Mouse (Mus musculus) CH12.LX (cell line): ENCODE data around the gene Olfr965. TPM values are rescaled to one million over a fixed set of nuclear protein-coding genes. Genes with fewer than 3 reads are reported as not detected.

Experiments used
- DNase-seq: peaks from one replicate; pipeline ENCODE4 v3.0.0-alpha.2; 2013; ENCODE audit errors: extremely low read depth
- H3K27ac ChIP-seq: 2 replicates; pipeline ENCODE4 v1.5.1; 2012; ENCODE audit warnings: low read depth, mild to moderate bottlenecking, control low read depth, moderate library complexity; ENCODE audit not compliant: insufficient read depth
- H3K27me3 ChIP-seq: replicated peaks from 2 replicates; pipeline ENCODE3; 2012; ENCODE audit warnings: inconsistent platforms
- H3K36me3 ChIP-seq, 2 experiments: replicated peaks in 1 of 2; 2 replicates each; pipeline versions ENCODE3 to v1.6.1; 2012; ENCODE audit warnings: inconsistent platforms in 1 of 2, low read length in 1 of 2, mild to moderate bottlenecking in 1 of 2, mixed read lengths in 1 of 2, moderate library complexity in 1 of 2; ENCODE audit not compliant: control insufficient read depth in 1 of 2, insufficient read depth in 1 of 2
- H3K4me1 ChIP-seq, 2 experiments: 2 replicates each; pipeline ENCODE4 v1.6.1; 2012; ENCODE audit warnings: inconsistent platforms in 1 of 2, moderate library complexity in 1 of 2; ENCODE audit not compliant: insufficient read depth in 2 of 2, control insufficient read depth in 1 of 2
- H3K4me2 ChIP-seq: 2 replicates; pipeline ENCODE4 v1.6.1; 2012; ENCODE audit warnings: low read depth, mild to moderate bottlenecking, control low read depth; ENCODE audit not compliant: poor library complexity, insufficient read depth, severe bottlenecking
- H3K4me3 ChIP-seq, 3 experiments: fragments of 150-350 bp in 1 of 3; sonication (generic) in 1 of 3; replicated peaks in 1 of 3; 2 replicates each; pipeline versions ENCODE3 to v1.5.1; 2011 to 2012; ENCODE audit warnings: low read depth in 2 of 3, low read length in 2 of 3, mild to moderate bottlenecking in 2 of 3, moderate library complexity in 2 of 3, control low read depth in 1 of 3, improper control_type of control experiment in 1 of 3, inconsistent platforms in 1 of 3, mixed read lengths in 1 of 3; ENCODE audit not compliant: poor library complexity in 1 of 3
- H3K79me2 ChIP-seq: replicated peaks from 2 replicates; pipeline ENCODE4 v1.6.1; 2012; ENCODE audit warnings: mild to moderate bottlenecking, moderate library complexity; ENCODE audit not compliant: control insufficient read depth, poor library complexity, insufficient read depth, severe bottlenecking; ENCODE audit errors: extremely low read depth
- H3K9ac ChIP-seq: 2 replicates; pipeline ENCODE4 v1.6.1; 2012; ENCODE audit warnings: low read depth, mild to moderate bottlenecking, control low read depth, moderate library complexity; ENCODE audit not compliant: insufficient read depth
- H3K9me3 ChIP-seq: replicated peaks from 2 replicates; pipeline ENCODE3; 2012; ENCODE audit warnings: low read length, inconsistent platforms, mixed read lengths
- BHLHE40 ChIP-seq: IDR thresholded peaks from 2 replicates; pipeline ENCODE4 v1.6.1; 2011; ENCODE audit warnings: mild to moderate bottlenecking, low read depth, low read length, improper control_type of control experiment
- CHD1 ChIP-seq: IDR thresholded peaks from 2 replicates; pipeline ENCODE4 v1.6.1; 2012; ENCODE audit warnings: low read depth, low read length, improper control_type of control experiment, inconsistent platforms
- CTCF ChIP-seq, 2 experiments: IDR thresholded peaks in 1 of 2; conservative IDR thresholded peaks in 1 of 2; 2 replicates each; pipeline ENCODE4 v1.5.1; 2011 to 2012; ENCODE audit warnings: low read depth in 2 of 2, low read length in 2 of 2, improper control_type of control experiment in 1 of 2, inconsistent platforms in 1 of 2, mild to moderate bottlenecking in 1 of 2, moderate library complexity in 1 of 2
- E2F4 ChIP-seq: IDR thresholded peaks from 2 replicates; pipeline ENCODE4 v1.6.1; 2011; ENCODE audit warnings: low read depth, low read length, improper control_type of control experiment; ENCODE audit not compliant: insufficient replicate concordance
- ELF1 ChIP-seq: IDR thresholded peaks from 2 replicates; pipeline ENCODE4 v1.6.1; 2014; ENCODE audit warnings: low read depth, mild to moderate bottlenecking, inconsistent platforms, low read length, improper control_type of control experiment
- ETS1 ChIP-seq: conservative IDR thresholded peaks from 2 replicates; pipeline ENCODE4 v1.6.1; 2012; ENCODE audit warnings: low read depth, mild to moderate bottlenecking, inconsistent platforms, low read length, improper control_type of control experiment, moderate library complexity
- GABPA ChIP-seq: IDR thresholded peaks from 2 replicates; pipeline ENCODE4 v1.6.1; 2012; ENCODE audit warnings: low read depth, low read length, improper control_type of control experiment, inconsistent platforms; ENCODE audit not compliant: insufficient replicate concordance
- HCFC1 ChIP-seq: IDR thresholded peaks from 2 replicates; pipeline ENCODE4 v1.6.1; 2012; ENCODE audit warnings: low read depth, mild to moderate bottlenecking, inconsistent platforms, low read length, improper control_type of control experiment
- JUND ChIP-seq: conservative IDR thresholded peaks from 2 replicates; pipeline ENCODE4 v1.6.1; 2011; ENCODE audit warnings: low read depth, low read length, improper control_type of control experiment
- KAT2A ChIP-seq: IDR thresholded peaks from 2 replicates; pipeline ENCODE4 v1.6.1; 2012; ENCODE audit warnings: low read length, improper control_type of control experiment, inconsistent platforms; ENCODE audit not compliant: insufficient replicate concordance
- MAFK ChIP-seq: IDR thresholded peaks from 2 replicates; pipeline ENCODE4 v1.6.1; 2011; ENCODE audit warnings: low read length, improper control_type of control experiment; ENCODE audit not compliant: insufficient replicate concordance
- MAX ChIP-seq: IDR thresholded peaks from 2 replicates; pipeline ENCODE4 v1.6.1; 2011; ENCODE audit warnings: low read length, improper control_type of control experiment
- MEF2A ChIP-seq: IDR thresholded peaks from 2 replicates; pipeline ENCODE4 v1.6.1; 2014; ENCODE audit warnings: low read depth, mild to moderate bottlenecking, inconsistent platforms, low read length, improper control_type of control experiment, borderline replicate concordance
- MXI1 ChIP-seq: IDR thresholded peaks from 2 replicates; pipeline ENCODE4 v1.6.1; 2011; ENCODE audit warnings: mild to moderate bottlenecking, low read depth, low read length, improper control_type of control experiment
- NELFE ChIP-seq: IDR thresholded peaks from 2 replicates; pipeline ENCODE4 v1.6.1; 2011; ENCODE audit warnings: low read depth, low read length, improper control_type of control experiment
- NRF1 ChIP-seq: IDR thresholded peaks from 2 replicates; pipeline ENCODE4 v1.6.1; 2014; ENCODE audit warnings: low read depth, mild to moderate bottlenecking, inconsistent platforms, low read length, improper control_type of control experiment, moderate library complexity
- PAX5 ChIP-seq: IDR thresholded peaks from 2 replicates; pipeline ENCODE4 v1.6.1; 2012; ENCODE audit warnings: low read length, inconsistent platforms, mixed read lengths
- RAD21 ChIP-seq: IDR thresholded peaks from 2 replicates; pipeline ENCODE4 v1.6.1; 2011; ENCODE audit warnings: low read depth, mild to moderate bottlenecking, low read length, improper control_type of control experiment, moderate library complexity
- RCOR1 ChIP-seq: conservative IDR thresholded peaks from 2 replicates; pipeline ENCODE4 v1.6.1; 2012; ENCODE audit warnings: low read depth, mild to moderate bottlenecking, inconsistent platforms, low read length, improper control_type of control experiment
- SIN3A ChIP-seq: IDR thresholded peaks from 2 replicates; pipeline ENCODE4 v1.6.1; 2012; ENCODE audit warnings: low read length, improper control_type of control experiment, inconsistent platforms
- UBTF ChIP-seq: IDR thresholded peaks from 2 replicates; pipeline ENCODE4 v1.6.1; 2012; ENCODE audit warnings: low read depth, mild to moderate bottlenecking, inconsistent platforms, low read length, improper control_type of control experiment, moderate library complexity
- ZC3H11A ChIP-seq: IDR thresholded peaks from 2 replicates; pipeline ENCODE4 v1.6.1; 2012; ENCODE audit warnings: low read depth, mild to moderate bottlenecking, inconsistent platforms, low read length, improper control_type of control experiment
- ZMIZ1 ChIP-seq: IDR thresholded peaks from 2 replicates; pipeline ENCODE4 v1.6.1; 2012; ENCODE audit warnings: low read depth, mild to moderate bottlenecking, inconsistent platforms, low read length, improper control_type of control experiment
- dilution Hi-C: fragments of 300-500 bp; cut with MboI; formaldehyde crosslinking; loops from 2 replicates; pipeline ENCODE4 v1.14.3; 2020; ENCODE audit warnings: low sequenced_read_pairs; ENCODE audit not compliant: extremely low pct_unique_long_range_greater_than_20kb, extremely low pct_ligation_motif_present
- in situ Hi-C: fragments of 300-500 bp; cut with MboI; formaldehyde crosslinking; loops from 3 replicates; pipeline ENCODE4 v1.14.3; 2019; ENCODE audit warnings: low sequenced_read_pairs, low pct_ligation_motif_present, low pct_unique_long_range_greater_than_20kb, mixed read lengths
- polyA plus RNA-seq: library from polyadenylated mRNA; unstranded; fragments of >175 nt; gene quantifications from 2 replicates; pipeline ENCODE4 v1.2.1, GENCODE M21; 2012; ENCODE audit warnings: low read depth; ENCODE audit not compliant: insufficient read length
- total RNA-seq, 2 experiments: library from RNA; depleted of rRNA; stranded (reverse); fragments of 300-350 nt in 1 of 2; fragments of >200 nt in 1 of 2; gene quantifications; 2 replicates each; pipeline ENCODE4 v1.2.3; 2012 to 2014

Olfr965 gene
- total and polyA plus RNA-seq, 3 experiments = not detected

DNA sequence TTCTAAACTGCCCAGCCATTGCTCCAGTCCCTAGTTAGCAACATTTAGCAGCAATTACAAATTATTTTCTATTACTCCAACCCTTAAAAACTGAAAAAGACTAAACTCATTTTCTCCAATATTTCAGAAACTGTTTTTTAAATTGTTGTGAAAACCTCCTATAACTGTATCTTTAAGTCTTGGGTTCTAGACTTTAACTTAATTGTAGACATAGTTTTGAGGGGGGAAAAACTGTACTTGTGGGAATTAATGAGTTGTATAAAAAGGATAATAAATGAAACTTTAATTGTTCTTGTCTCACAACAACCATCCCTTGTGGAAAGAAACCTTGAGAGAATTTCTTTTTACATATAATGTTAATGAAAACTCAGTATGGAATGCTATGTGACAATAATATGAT, 19.5 kb downstream of the Olfr965 start, which contains the start of gene Olfr150:
Olfr150 (plus strand) TSS at position 301 of the 400 bp plus-strand sequence.
- no peak within 1 kb of the TSS for H3K4me3 ChIP-seq

DNA sequence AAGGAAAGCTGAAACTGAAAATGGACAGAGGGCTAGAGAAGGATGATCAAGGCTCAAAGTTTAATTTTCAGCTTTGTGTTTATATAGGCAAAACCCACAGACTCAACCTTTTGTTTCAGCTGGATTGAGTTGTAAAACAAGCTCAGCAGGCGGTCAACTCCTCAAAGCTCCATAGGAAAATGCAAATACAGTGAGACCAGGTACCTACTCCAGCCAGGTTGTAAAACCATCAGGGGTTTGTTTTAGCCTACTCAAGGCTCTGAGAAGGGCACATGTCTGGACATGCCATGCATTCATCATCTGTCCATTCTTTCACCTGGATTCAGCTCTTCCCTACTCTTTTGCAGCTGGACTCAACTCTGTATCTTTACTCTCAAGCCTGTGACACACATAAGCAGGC, 29.6 kb downstream of the Olfr965 start:
- dilution Hi-C loops = no loop called here
- no peak overlapping the region for H3K4me2 ChIP-seq
- DNase-seq = no peak
- H3K27ac ChIP-seq = no peak overlapping the region
- no peaks in the 10 kb centered on the region for H3K4me1 ChIP-seq
- TF ChIP-seq ETS1 (no peak), SIN3A (no peak), CHD1 (no peak), NELFE (no peak), MAX (no peak), RCOR1 (no peak)
- TF ChIP-seq, all 38 proteins: peak for 0
- H3K9ac ChIP-seq = no peak overlapping the region
- H3K79me2 ChIP-seq = no peaks in the 10 kb centered on the region
- no peaks in the 10 kb centered on the region for H3K27me3 ChIP-seq
- no peak overlapping the region for H3K4me3 ChIP-seq
- in situ Hi-C loops = no loop called here
- H3K9me3 ChIP-seq = no peaks in the 10 kb centered on the region
- no peaks in the 10 kb centered on the region for H3K36me3 ChIP-seq

More for the DNA sequence above, 19.5 kb downstream of the Olfr965 start, which contains the start of gene Olfr150:
- H3K4me1 ChIP-seq = no peaks in the 10 kb centered on the region
- in situ Hi-C loops = no loop called here
- no peak within 1 kb of the TSS for H3K4me2 ChIP-seq
- dilution Hi-C loops = no loop called here
- no peaks in the 10 kb centered on the region for H3K79me2 ChIP-seq
- no peaks in the 10 kb centered on the region for H3K36me3 ChIP-seq
- H3K27me3 ChIP-seq = no peaks in the 10 kb centered on the region
- no peaks in the 10 kb centered on the region for H3K9me3 ChIP-seq
- no peak for DNase-seq
- H3K9ac ChIP-seq = no peak within 1 kb of the TSS
- H3K27ac ChIP-seq = no peak within 1 kb of the TSS
- TF ChIP-seq MEF2A = no peak
- no peak for TF ChIP-seq ELF1
- no peak for TF ChIP-seq MXI1
- TF ChIP-seq CTCF (conservative IDR thresholded peaks at IDR 0.05 in 1 of 2, IDR thresholded peaks at IDR 0.05 in 1 of 2; ENCODE audit: low read depth in 2 of 2, low read length in 2 of 2) = no peak
- no peak for TF ChIP-seq BHLHE40
- TF ChIP-seq KAT2A = no peak
- TF ChIP-seq ZC3H11A = no peak
- no peak for TF ChIP-seq E2F4
- TF ChIP-seq RAD21 = no peak
- TF ChIP-seq MAFK = no peak
- no peak for TF ChIP-seq NRF1
- no peak for TF ChIP-seq JUND
- TF ChIP-seq ZMIZ1 = no peak
- TF ChIP-seq HCFC1 = no peak
- no peak for TF ChIP-seq CHD1
- TF ChIP-seq PAX5 = no peak
- no peak for TF ChIP-seq UBTF
- no peak for TF ChIP-seq GABPA
